Mouse (Mus musculus): ENCODE results near the gene Zfyve27. TPM values are rescaled to one million over a fixed set of nuclear protein-coding genes. Genes with fewer than 3 reads are reported as not detected.

The Zfyve27 gene
- total RNA-seq, 2 experiments from 2014 or later, result 8.1 to 12.0 TPM

DNA sequence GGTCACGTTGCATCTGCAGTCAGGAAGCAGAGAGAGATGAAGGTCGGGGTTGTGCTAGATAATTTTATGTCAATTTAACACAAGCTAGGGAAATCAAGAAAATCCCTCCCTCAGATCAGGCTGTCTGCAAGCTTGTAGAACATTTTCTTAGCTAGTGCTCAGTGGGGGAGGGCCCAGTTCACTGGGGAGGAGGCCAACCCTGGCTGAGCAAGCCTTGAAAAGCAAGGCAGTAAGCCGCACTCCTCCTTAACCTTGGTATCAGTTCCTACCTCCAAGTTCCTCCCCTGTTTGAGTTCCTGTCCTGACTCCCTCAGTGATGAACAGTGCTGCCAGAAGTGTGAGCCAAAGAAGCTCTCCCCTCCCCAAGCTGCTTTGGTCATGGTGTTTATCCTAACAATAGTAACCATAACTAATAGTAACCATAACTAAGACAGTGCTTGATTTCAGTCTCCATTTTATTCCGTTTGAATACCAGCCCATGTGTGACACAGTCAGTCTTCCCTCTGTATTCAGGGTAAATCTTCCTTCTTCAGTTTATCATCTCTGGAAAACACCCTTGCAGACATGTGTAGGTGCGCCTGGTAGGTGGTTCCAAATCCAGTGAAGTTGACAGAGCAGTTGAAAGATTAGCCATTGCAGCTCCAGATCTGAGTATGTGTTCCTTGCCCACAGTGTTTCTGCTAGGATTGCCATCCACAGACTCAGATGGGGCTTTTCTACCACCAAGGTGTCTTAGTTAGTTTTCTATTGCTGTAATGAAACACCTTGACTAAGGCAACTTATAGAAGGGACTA is 23.8 kb upstream of the Zfyve27 start:
- ATAC-seq (replicated peaks; ENCODE audit: low FRiP score, poor library complexity, severe bottlenecking), result no peak

DNA sequence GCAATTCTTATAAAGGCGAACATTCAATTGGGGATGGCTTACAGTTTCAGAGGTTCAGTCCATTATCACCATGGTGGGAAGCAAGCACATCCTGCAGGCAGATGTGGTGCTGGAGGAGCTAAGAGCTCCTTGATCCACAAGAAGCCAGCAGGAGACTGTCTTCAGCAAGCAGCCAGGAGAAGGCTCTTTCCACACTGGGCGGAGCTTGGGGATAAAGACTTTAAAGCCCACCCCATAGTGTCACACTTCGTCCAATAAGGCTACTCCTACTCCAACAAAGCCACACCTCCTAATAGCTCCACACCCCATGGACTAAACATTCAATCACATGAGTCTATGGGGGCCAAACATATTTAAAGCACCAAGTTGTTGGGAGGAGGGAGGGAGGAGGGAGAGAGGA is 21.8 kb upstream of the Zfyve27 start:
- ATAC-seq (replicated peaks; ENCODE audit: low FRiP score, poor library complexity, severe bottlenecking), result no peak

DNA sequence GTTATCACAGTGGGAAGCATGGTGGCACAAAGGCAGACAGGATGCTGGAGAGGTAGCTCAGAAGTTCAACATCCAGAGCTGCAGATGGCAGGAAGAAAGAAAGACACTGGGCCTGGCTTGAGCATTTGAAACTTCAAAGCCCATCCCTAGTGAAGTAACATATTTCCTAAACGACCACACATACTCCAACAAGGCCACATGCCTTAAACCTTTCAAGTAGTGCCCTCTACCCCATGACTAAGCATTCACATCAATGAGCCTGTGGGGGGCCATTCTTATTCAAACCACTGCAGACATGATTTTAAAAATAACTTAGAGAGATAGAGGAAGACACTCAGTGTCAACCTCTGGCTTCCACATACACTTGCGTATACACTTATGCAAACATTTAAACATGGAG is 21.0 kb upstream of the Zfyve27 start:
- ATAC-seq (replicated peaks; ENCODE audit: low FRiP score, poor library complexity, severe bottlenecking), result no peak

DNA sequence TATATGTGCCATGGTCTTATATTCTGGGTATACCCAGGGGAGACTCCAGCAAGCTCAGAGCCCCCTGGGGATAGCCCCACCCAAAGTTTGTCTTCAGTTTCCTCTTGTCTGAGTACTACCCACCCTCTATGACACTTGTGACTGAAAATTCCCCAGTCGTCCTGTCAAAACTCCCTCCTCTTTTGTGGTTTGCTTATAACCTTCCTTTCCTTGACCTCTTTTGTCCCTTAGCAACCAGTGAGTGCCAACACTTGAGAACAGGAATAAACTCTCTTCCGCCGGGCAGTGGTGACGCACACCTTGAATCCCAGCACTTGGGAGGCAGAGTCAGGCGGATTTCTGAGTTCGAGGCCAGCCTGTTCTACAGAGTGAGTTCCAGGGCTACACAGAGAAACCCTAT is 19.7 kb upstream of the Zfyve27 start:
- no peak for ATAC-seq (replicated peaks; ENCODE audit: low FRiP score, poor library complexity, severe bottlenecking)

DNA sequence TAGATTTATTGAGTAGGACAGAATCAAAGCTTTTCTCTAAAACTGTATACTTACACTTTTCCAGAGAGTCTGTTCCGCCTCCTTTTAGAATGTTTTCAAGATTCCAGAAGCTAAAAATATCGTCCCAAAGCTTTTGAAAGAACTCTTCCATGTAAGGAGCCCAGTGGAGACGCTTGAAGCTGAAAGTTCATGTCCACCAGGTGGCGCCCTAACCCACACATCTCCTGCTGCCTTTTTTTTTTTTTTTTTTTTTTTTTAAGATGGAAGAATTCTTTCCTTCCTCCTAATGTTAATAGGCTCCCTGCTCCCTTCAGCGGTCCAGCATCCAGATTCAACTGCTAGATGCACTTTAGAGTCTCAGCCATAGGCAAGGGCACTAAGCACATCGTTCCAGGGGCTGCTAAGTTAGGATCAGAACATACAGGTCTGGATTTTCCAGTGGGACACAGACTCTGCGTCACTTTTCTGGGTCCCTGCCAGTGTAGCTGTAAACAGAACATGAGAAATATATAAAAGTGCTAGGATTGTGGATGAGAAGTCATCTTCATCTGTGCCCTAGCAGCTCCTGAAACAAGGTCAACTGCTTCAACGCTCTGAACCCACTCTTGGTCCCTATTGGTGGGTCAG is 19.1 kb upstream of the Zfyve27 start:
- no peak for ATAC-seq (replicated peaks; ENCODE audit: low FRiP score, poor library complexity, severe bottlenecking)

DNA sequence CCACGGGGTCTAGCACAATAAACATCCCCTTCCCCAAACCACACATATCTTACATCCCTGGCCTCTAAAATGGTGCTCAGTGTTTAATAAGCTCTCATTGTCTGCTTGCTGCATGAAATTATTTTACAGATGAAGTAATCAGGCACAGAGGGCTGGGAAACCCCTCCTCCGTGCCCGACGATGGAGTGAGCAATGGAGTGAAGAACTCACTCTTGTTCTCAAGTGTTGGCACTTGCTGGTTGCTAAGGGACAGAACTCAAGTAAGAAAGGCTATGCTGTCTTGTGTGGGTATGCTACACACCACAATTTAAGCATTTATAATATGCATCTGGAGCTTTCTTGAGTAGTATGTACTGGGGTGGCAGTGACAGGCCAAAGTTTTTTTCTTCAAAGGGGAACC is 18.5 kb upstream of the Zfyve27 start:
- no peak for ATAC-seq (replicated peaks; ENCODE audit: low FRiP score, poor library complexity, severe bottlenecking)

DNA sequence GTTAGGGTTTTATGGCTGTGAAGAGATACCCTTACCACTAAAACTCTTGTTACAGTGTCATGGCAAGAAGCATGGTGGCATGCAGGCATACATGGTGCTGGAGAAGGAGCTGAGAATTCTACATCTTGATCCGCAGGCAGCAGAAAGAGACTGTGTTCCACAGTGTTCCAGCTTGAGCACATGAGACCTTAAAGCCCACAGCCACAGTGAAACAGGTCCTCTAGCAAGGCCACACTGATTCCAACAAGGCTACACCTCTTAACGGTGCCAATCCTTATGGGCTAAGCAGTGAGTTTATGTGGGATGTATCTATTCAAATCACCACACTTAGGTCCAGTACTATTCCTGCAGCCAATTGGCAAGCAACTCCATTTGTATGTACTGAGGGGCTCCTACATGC is 18.0 kb upstream of the Zfyve27 start:
- no peak for ATAC-seq (replicated peaks; ENCODE audit: low FRiP score, poor library complexity, severe bottlenecking)

DNA sequence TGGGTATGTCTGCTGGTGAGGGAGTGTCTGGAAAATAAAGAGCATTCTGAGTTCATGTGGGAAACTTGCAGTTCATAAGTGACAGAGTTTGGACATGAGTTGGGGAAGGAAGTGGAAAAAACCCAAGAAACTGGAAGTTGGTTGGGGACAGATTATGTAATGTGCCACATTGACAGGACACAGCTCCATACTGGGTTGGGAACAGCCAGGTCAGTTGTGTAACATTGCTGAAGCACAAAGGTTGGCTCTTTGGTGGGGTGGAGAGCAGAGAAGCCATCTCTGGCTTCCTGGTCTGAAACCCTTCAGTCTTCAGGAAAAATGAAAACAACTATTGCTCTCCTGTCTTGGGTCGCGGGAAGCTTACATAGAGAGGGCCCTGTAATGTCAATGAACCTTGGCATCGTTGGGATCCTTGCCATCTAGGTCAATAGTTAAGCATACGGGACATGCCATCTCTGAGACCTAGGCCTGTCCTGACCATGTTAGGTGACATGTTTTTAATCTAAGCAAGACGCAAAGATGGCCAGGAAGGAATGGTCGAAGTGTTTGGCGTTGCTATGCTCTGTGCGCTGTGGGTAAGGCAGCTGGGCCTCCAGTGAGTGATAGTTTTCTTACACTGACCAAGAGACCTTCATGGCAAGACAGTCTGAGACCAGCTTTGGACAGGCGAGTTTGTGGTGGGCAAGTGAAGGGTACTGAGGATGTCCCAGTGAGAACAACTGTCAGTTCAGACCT is 17.3 kb upstream of the Zfyve27 start:
- ATAC-seq (replicated peaks; ENCODE audit: low FRiP score, poor library complexity, severe bottlenecking), result no peak

DNA sequence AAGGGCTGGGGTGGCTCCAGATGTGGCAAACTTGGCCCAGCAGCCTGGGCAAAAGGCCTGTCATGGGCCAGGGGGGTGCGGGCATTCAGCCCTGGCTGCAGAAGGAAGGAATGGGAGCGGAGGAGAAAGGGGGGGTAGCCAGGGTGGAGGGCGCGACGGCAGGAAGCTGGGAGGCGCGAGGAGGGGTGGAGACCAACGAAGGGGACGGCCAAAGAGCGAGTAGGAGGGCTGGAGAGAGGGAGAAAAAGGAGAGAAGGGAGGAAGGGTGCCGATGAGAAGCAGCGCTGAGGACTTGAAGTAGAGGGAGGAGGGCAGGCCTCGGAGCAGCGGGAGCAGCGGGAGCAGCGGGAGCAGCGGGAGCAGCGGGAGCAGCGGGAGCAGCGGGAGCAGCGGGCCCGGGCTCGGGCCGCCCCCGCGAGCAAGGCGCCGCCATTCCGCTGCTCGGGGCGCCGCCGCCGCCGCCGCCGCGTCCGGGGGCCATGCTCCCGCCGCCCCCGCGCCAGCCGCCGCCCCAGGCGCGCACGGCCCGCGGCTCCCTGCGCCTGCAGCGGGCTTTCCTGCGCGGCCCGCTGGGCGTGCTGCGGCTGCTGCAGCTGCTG is 16.5 kb upstream of the Zfyve27 start, which contains the start of gene Marveld1:
Gene Marveld1, plus strand, starts transcription at position 231 of the 599 bp plus-strand sequence.
- no peak for ATAC-seq (replicated peaks; ENCODE audit: low FRiP score, poor library complexity, severe bottlenecking)

DNA sequence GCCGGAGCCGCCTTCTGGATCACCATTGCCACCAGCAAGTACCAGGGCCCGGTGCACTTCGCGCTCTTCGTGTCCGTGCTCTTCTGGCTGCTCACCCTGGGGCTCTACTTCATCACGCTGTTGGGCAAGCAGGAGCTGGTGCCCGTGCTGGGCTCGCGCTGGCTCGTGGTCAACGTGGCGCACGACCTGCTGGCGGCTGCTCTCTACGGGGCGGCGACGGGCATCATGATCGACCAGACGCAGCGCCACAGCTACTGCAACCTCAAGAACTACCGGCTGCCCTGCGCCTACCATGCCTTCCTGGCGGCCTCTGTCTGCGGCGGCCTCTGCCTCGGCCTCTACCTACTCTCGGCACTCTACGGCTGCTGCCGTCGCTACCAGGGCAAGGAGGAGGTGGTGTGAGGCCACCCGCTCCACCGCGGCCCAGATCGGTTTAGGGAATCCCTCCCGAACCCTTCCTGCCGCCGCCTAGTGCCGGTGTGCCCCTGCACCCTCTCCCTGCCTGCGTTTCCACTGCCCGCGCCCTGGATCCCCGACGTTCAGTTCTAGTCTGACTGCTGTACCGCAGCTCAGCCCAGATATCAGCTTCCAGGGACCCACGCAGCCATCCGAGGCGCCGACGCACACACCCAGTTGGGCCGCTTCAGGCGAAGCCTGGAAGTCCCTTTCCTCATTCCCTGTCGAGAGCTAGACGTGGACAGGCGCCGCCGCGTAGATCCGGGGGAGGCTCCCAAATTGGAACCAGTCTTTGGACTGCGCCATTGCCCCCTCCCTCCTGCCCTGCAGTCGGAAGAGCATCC is 15.8 kb upstream of the Zfyve27 start:
- ATAC-seq (replicated peaks; ENCODE audit: low FRiP score, poor library complexity, severe bottlenecking), result no peak

DNA sequence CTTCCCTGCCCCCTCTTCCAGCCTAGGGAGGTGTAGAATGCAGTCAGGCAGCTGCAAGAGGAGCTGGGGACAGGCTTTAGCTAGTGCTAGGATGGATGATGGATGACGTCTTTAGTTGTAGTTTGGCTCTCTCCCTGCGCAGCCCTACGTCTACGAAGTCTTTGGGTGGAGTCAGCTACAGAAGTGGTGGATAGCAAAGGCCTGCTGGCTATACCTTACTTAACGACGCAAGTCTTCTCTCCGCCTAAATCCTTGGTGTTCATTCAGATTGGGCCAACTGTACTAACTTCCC is 15.2 kb upstream of the Zfyve27 start:
- no peak for ATAC-seq (replicated peaks; ENCODE audit: low FRiP score, poor library complexity, severe bottlenecking)

DNA sequence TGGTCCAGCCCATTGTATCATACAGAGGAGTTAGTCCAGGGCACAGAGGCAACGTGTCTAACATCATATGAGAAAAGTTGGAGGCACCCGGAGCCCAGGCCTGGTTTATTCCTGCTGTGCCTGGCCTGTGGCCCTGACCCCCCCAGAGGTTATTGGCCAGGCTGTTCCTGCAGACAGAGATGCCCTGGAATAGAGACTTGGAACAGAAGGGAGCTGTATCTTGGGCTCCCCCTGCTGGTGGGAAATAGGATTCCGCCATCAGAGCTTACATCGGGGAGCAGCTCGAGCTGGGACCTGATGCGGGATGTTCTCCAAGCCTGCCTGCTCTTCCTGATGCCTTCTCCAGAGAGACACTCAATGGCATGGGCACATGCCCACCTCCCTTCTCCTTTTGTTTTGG is 11.8 kb upstream of the Zfyve27 start:
- ATAC-seq (replicated peaks; ENCODE audit: low FRiP score, poor library complexity, severe bottlenecking), result peak; percentile 76

DNA sequence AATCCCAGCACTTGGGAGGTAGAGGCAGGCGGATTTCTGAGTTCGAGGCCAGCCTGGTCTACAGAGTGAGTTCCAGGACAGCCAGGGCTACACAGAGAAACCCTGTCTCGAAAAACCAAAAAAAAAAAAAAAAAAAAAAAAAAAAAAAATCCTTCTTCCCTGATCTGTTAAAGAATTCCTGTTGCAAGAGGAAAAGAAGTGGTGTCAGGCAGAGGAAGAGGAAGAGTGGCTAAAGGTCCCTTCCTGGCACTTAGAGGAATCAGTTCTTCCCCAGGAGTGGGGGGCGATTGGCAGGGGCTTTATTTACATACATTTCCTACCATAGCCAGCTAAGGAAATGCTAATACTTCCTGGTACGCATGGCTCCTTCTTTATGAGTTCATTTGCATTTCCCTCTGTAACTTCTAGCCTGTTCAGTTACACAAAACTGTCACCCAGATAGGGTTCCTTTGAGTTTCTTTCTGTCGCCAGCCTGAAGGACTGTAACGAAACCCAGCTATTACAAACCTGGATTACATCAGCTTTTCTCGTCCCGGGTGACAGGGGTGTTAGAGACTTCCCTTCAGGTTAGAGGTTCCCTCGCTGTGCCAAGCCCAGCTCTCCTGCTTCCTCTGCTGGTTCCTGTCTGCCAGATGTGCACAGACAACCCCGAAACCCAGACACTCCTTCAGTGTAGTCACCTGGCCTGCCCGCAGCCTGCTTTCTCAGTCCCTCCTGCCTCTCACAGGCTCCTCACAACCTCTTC is 6.1 kb upstream of the Zfyve27 start:
- ATAC-seq (replicated peaks; ENCODE audit: low FRiP score, poor library complexity, severe bottlenecking), result no peak

DNA sequence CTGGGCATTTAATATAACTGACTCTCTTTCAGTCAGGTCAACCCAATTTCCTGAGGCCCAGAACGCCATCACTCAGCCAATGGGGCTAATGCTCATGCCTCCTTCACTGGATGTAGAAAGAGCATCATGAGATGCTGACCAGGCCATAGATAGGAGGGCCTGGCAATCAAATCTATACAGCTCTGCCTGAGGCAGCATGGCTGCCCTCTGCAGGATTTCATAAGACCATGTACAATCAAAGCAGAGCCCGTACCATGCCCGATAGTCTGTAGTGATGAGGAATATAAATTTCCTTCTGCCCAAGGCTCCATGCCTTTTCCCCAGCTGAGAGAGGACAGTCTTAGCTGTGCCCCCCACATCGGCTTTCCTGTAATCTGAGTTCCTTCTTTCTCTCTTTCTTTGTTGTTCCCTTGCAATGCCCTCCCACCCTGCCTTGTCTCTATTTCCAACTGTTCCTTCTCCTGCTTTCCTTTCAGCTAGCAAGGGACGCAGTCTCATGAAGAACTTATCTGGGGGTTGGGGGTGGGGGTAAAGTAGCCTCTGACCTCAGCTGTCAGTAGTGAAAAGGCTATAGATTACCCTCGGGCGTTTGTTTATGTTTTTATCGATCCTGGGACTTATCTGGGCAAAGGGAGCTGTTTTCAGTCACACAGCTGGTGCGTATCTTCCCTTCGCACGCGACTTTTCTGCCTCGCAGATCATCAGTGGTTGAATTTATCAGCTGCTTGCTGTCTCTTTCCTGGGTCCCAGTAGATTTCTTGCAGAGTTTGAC is 5.3 kb upstream of the Zfyve27 start:
- 0 out of 2 replicates have a peak, but pooled peaks have one; percentile 46 for ATAC-seq (replicated peaks; ENCODE audit: low FRiP score, poor library complexity, severe bottlenecking)

DNA sequence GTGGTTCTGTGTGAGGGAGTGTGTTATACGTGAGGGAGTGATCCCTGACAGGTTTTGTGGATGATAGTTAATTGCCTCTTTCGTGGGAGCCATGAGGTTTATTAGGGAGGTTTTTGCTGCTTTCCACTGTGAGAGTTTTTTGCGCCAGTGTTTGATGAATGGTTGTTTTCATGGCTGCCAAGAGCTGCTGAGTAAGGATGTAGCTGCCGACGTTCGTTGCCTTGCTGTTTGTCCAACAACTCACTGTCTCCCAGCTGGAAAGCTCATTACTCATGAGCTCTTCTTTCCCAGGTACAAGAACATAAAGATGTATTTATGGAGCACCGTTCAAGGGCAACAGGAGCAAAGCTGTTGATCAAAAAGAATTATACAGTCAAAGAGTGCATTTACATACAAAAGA is 437 bp downstream of the Zfyve27 start:
- ATAC-seq (replicated peaks; ENCODE audit: low FRiP score, poor library complexity, severe bottlenecking), result no peak

DNA sequence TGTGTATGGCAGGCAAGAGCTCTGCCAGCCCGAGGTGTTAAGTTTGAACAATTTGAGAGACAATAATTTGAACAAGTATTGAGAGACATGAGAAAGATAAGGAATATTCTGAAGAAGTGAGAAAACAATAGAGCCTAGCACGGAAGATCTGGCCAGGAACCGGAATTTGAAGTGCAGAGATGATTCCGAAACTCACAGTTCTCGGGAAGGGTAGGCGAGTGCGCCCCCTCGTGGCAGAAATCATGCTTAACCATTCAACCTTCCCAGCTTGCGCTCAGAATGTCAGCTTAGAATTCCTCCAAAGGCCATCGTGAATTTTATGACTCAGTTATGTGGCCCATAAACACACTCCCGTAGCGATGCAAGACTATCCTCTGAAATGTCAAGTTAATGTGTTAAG is 2.4 kb downstream of the Zfyve27 start:
- ATAC-seq (replicated peaks; ENCODE audit: low FRiP score, poor library complexity, severe bottlenecking), result peak; percentile 47

DNA sequence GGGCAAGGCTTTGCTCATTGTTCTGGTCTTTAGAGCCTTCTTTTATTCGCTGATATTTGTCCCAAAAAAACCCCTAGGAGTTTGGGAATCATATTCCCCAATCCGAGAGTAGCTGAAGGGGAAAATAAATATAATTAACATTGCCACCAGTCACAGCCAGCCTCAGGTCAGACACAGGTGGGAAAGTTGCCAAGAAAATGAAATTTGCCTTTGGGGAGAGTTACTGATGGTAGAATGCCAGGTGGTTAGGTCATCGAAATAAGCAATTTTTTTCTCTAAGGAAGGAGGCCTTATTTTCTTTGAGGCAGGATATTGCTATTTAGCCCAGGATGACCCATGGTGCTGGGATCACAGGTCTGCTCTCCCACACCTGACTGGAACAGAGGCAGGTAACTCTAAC is 3.0 kb downstream of the Zfyve27 start:
- ATAC-seq (replicated peaks; ENCODE audit: low FRiP score, poor library complexity, severe bottlenecking), result no peak

DNA sequence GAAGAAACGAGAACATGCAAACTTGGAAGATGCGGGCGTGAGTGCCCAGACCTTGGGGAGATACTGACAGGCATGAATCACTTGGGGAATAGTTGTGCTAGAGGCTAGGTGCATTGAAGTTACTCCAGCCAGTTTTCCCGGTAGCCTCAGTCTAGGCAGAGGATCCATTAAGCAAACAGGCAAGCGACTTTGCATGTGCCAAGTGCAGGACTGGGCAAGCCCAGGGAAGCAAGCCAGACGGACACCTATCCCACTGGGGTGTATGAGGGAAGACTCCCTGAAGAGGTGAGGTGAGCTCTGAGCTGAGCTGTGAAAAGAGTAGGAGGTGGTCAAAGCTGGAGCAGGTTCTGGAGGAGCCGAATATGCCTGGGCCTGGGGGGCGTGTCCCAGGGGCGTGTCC is 3.7 kb downstream of the Zfyve27 start:
- no peak for ATAC-seq (replicated peaks; ENCODE audit: low FRiP score, poor library complexity, severe bottlenecking)
